Mouse (Mus musculus) embryonic facial prominence, embryonic 14.5 days (tissue): Measurements from ENCODE around the gene Atp11a. TPM values are rescaled to one million over a fixed set of nuclear protein-coding genes. Genes with fewer than 3 reads are reported as not detected.

ENCODE experiments used
- ATAC-seq: fragments of 200-750 bp; cut with Nextera tagmentation; 2 replicates; pipeline ENCODE4 v1.8.0; 2017; ENCODE audit warnings: low read depth, moderate number of reproducible peaks, moderate TSS enrichment
- DNase-seq: peaks from one replicate; pipeline ENCODE4 v3.0.0-alpha.2; 2015; ENCODE audit warnings: low spot score
- H3K27ac ChIP-seq: fragments of 300-500 bp; sonication (generic); replicated peaks from 2 replicates; pipeline ENCODE4 v1.5.1; 2014; ENCODE audit warnings: low read depth, mild to moderate bottlenecking, low read length, moderate library complexity
- H3K27me3 ChIP-seq: fragments of 300-500 bp; sonication (generic); replicated peaks from 2 replicates; pipeline ENCODE4 v1.6.1; 2014; ENCODE audit warnings: low read length; ENCODE audit not compliant: control insufficient read depth, insufficient read depth
- H3K36me3 ChIP-seq: fragments of 300-500 bp; sonication (generic); 2 replicates; pipeline ENCODE4 v1.6.1; 2014; ENCODE audit warnings: low read length, mixed read lengths; ENCODE audit not compliant: control insufficient read depth, insufficient read depth
- H3K4me1 ChIP-seq: fragments of 300-500 bp; sonication (generic); 2 replicates; pipeline ENCODE4 v1.6.1; 2014; ENCODE audit warnings: antibody characterized with exemption, low read length; ENCODE audit not compliant: control insufficient read depth, insufficient read depth
- H3K4me2 ChIP-seq: fragments of 300-500 bp; sonication (generic); 2 replicates; pipeline ENCODE4 v1.6.1; 2014; ENCODE audit warnings: low read depth, mild to moderate bottlenecking, low read length, moderate library complexity, mixed read lengths
- H3K4me3 ChIP-seq: fragments of 300-500 bp; sonication (generic); 2 replicates; pipeline ENCODE4 v1.5.1; 2014; ENCODE audit warnings: low read depth, mild to moderate bottlenecking, low read length
- H3K9ac ChIP-seq: fragments of 300-500 bp; sonication (generic); 2 replicates; pipeline ENCODE4 v1.6.1; 2014; ENCODE audit warnings: low read depth, mild to moderate bottlenecking, low read length, moderate library complexity, mixed read lengths
- H3K9me3 ChIP-seq: fragments of 300-500 bp; sonication (generic); 2 replicates; pipeline ENCODE4 v1.6.1; 2016; ENCODE audit warnings: low read length; ENCODE audit not compliant: control insufficient read depth
- WGBS: fragments of 180-500 bp; shearing (Covaris S2); extraction: QIAGEN DNeasy Blood & Tissue Kit; methylation state at CpG from one replicate; pipeline ENCODE4 v1.1.7; 2014; 5-methylcytosine and 5-hydroxymethylcytosine counted together
- polyA plus RNA-seq: library from polyadenylated mRNA; unstranded; fragments of >200 nt; fragmentation: Nextera tagmentation; extraction: Ambion mirVana; gene quantifications from 2 replicates; pipeline ENCODE4 v1.2.1, GENCODE M21; 2014

The Atp11a gene
- polyA plus RNA-seq, 1 experiment from 2014 or later, result 23.7 TPM

DNA sequence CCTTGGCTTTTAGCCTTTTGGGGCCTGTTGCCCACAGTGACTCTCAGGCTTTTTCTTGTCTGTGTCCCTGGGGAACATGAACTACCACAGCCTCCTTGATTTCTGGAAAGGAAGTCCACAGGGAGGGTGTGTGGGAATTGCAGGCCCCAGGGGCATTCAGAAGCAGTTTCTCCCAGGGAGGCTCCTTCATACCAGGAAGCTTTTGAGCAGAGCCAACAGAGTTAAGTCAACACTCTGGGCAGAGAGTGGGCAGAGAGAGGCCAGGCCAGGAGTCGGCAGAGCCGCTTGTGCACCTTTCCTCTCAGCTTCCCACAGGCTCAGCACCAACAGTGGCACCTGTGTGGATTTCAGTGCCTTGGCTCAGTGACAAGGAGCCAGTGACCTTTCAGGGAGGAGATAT lies 51.2 kb downstream of the Atp11a start:
- WGBS, result 82% methylated on average over 2 of the region's 2 CpGs
- Histone ChIP-seq H3K9ac (no peak overlapping the region), H3K27ac (no peak overlapping the region), H3K36me3 (peaks cover 10% of the 10 kb centered on the region), H3K4me1 (no peaks in the 10 kb centered on the region), H3K4me3 (no peak overlapping the region), H3K4me2 (no peak overlapping the region), H3K27me3 (no peaks in the 10 kb centered on the region), H3K9me3 (no peaks in the 10 kb centered on the region)
- ATAC-seq, result no peak
- no peak for DNase-seq

DNA sequence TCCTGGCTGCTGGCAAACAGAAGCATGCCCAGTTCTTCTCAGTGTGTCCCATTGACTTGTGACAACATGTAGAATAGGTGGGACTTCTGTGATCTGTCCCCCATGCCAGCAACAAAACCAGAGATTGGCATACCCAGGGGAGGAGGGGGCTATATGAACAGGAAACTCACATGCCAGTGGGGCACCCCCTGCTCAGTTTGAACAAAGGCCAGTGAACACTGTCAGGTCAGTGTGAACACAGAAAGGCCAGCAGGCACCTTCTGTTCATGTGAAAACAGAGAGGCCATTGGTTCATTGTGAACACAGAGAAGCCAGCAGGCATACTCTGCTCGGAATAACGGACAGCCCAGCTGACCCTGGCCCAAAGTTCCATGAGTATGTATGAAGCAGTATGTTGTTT lies 52.7 kb downstream of the Atp11a start:
- Histone ChIP-seq H3K27me3 (no peaks in the 10 kb centered on the region), H3K4me3 (no peak overlapping the region), H3K4me1 (no peaks in the 10 kb centered on the region), H3K4me2 (no peak overlapping the region), H3K27ac (no peak overlapping the region), H3K9me3 (no peaks in the 10 kb centered on the region), H3K9ac (no peak overlapping the region), H3K36me3 (peaks cover 15% of the 10 kb centered on the region)
- DNase-seq (no peak), ATAC-seq (no peak)
- 66% methylated on average over 2 of the region's 2 CpGs for WGBS

DNA sequence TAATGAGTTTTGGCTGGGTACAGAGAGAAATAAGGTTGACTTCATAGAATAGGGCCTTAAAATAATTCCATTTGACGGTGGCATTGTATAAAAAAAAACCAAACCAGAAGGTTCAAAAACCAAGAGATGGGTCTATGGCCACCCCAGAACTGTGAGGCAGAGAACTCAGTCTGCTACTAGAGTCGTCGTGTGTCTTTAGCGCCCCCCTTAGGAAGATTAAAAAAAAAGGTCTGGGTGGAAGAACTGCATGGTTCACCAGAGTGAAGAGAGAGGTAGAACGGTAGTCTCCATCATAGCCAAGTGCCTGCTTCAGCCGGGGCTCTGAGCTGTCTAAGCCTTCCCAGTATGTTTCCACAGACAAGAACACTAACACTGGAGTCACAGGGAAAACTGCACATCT lies 54.4 kb downstream of the Atp11a start:
- Histone ChIP-seq H3K36me3 (peaks cover 15% of the 10 kb centered on the region), H3K27ac (no peak overlapping the region), H3K9ac (no peak overlapping the region), H3K4me2 (no peak overlapping the region), H3K4me3 (no peak overlapping the region), H3K27me3 (no peaks in the 10 kb centered on the region), H3K4me1 (no peaks in the 10 kb centered on the region), H3K9me3 (no peaks in the 10 kb centered on the region)
- DNase-seq, result no peak
- WGBS, result 47% methylated on average over 6 of the region's 6 CpGs
- no peak for ATAC-seq

DNA sequence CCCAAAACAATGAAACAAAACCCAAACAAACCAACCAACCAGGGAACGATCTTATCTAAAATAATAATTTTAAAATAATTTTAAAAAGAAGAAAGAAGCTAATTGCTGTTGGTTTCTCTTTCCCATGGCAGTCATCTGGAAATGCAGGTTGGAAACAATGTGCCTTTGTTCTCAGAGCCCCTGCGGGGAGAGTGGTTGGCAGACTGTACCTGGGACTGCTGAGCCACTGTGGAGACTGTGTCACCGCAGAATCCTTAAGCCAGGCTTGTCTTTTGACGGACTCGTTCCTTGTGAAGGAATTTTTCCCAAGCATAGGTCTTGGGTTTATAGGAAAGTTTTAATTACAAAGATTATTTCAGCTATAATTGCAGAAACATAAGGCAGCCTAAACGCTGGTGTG lies 59.6 kb downstream of the Atp11a start:
- Histone ChIP-seq H3K27ac (no peak overlapping the region), H3K36me3 (peaks cover 36% of the 10 kb centered on the region), H3K9ac (no peak overlapping the region), H3K4me1 (no peaks in the 10 kb centered on the region), H3K9me3 (no peaks in the 10 kb centered on the region), H3K4me2 (no peak overlapping the region), H3K4me3 (no peak overlapping the region), H3K27me3 (no peaks in the 10 kb centered on the region)
- ATAC-seq (no peak), DNase-seq (no peak)
- 56% methylated on average over 6 of the region's 6 CpGs for WGBS

DNA sequence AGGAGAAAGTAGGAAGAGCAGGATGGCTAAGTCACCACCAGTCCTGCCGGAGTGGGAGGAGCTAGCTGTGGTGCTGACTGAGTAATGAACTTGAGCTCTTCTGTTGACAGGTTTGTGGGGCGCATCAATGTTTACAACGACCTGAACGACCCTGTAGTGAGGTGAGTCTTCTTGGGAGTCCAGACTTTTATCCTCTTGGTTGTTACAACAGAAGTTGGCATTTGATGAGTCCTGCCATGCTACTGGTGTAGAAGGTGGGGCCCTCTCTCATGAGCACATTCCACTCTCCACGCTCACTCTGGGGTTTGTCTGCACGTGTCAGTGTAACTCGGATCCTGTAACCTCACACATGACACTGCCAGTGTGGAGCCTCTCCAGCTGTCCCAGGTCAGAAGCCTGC lies 66.1 kb downstream of the Atp11a start:
- H3K27me3 ChIP-seq, result no peaks in the 10 kb centered on the region
- H3K27ac ChIP-seq, result no peak overlapping the region
- DNase-seq (no peak), ATAC-seq (no peak; the same call in 1 of the 2 replicates)
- H3K4me2 ChIP-seq, result no peak overlapping the region
- H3K9ac ChIP-seq, result no peak overlapping the region
- no peaks in the 10 kb centered on the region for H3K9me3 ChIP-seq
- H3K4me1 ChIP-seq, result no peaks in the 10 kb centered on the region
- WGBS, result 68% methylated on average over 7 of the region's 7 CpGs
- no peak overlapping the region for H3K4me3 ChIP-seq
- H3K36me3 ChIP-seq, result peaks cover 76% of the 10 kb centered on the region

DNA sequence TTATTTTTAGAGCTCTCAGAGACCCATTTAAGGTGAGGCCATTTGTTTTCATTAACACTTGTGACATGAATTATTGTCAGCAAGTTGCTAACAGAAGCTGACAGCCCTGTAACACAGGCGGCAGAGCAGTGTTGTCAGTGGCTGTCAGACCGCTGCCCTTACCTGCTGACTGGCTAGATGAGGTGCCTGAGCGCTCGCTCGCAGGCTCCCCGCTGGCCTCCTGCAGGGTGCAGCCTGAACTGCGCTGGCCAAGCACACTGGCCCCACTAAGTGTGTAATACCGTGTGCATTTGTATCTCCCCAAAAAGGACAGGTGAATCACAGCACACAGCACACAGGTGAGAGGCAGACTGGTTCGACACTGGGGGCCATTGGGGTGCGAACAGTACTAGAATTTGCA lies 67.7 kb downstream of the Atp11a start:
- DNase-seq (no peak), ATAC-seq (0 out of 2 replicates have a peak, but pooled peaks have one; percentile 21)
- H3K4me2 ChIP-seq, result no peak overlapping the region
- 62% methylated on average over 10 of the region's 10 CpGs for WGBS
- no peaks in the 10 kb centered on the region for H3K27me3 ChIP-seq
- no peaks in the 10 kb centered on the region for H3K4me1 ChIP-seq
- H3K9me3 ChIP-seq, result no peaks in the 10 kb centered on the region
- peaks cover 88% of the 10 kb centered on the region for H3K36me3 ChIP-seq
- no peak overlapping the region for H3K9ac ChIP-seq
- no peak overlapping the region for H3K27ac ChIP-seq
- no peak overlapping the region for H3K4me3 ChIP-seq

DNA sequence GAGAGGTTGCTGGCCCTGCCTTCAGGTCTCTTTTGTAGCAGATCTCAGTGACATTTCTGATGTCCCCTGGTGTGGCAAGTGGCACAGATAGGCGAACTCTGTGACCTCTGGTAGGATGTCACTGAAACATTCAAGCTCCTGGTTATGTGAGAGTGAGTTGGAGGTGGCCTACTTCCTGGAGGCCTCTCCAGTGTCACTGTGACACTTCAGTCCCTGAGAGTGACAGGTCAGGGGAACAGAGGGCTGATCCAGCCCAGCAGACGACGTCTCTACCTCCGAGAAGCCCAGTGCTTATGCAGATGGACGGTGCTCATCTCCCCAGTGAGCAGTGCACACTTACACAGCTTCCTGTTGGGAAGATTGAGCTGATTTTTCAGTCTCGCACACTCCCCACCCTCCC lies 68.4 kb downstream of the Atp11a start:
- peaks cover 88% of the 10 kb centered on the region for H3K36me3 ChIP-seq
- WGBS, result 62% methylated on average over 6 of the region's 6 CpGs
- no peaks in the 10 kb centered on the region for H3K9me3 ChIP-seq
- H3K4me2 ChIP-seq, result no peak overlapping the region
- H3K27ac ChIP-seq, result no peak overlapping the region
- H3K9ac ChIP-seq, result no peak overlapping the region
- H3K4me3 ChIP-seq, result no peak overlapping the region
- no peak for DNase-seq
- H3K4me1 ChIP-seq, result no peaks in the 10 kb centered on the region
- ATAC-seq, result no peak
- no peaks in the 10 kb centered on the region for H3K27me3 ChIP-seq

DNA sequence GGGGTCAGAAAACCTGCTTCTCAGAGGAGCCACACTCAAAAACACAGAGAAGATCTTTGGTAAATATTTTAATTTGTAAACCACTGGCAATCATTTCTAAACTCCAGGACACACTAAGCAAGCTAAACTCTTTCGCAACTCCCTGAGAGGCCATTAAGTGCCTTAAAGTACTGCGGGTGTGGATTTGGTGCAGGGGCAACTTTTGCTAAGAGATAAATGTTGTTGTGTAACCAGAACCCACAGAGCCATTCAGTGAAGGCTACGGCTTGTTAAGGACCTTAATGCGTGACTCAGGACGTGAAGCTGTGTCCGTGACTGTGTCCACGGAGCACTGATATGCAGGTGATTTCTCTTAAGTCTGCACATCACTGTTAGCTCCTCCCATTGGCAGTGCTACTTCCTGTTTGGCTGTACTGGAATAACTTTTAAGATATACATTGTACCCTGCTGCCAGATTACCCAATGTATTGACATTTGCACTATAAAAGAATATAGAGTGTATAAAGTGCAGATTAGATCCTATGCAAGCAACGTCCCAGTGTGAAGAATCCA lies 68.9 kb downstream of the Atp11a start:
- H3K9me3 ChIP-seq, result no peaks in the 10 kb centered on the region
- no peak for DNase-seq
- ATAC-seq, result no peak
- no peak overlapping the region for H3K9ac ChIP-seq
- no peaks in the 10 kb centered on the region for H3K4me1 ChIP-seq
- 82% methylated on average over 8 of the region's 8 CpGs for WGBS
- no peaks in the 10 kb centered on the region for H3K27me3 ChIP-seq
- no peak overlapping the region for H3K27ac ChIP-seq
- H3K4me3 ChIP-seq, result no peak overlapping the region
- no peak overlapping the region for H3K4me2 ChIP-seq
- H3K36me3 ChIP-seq, result peaks cover 89% of the 10 kb centered on the region

DNA sequence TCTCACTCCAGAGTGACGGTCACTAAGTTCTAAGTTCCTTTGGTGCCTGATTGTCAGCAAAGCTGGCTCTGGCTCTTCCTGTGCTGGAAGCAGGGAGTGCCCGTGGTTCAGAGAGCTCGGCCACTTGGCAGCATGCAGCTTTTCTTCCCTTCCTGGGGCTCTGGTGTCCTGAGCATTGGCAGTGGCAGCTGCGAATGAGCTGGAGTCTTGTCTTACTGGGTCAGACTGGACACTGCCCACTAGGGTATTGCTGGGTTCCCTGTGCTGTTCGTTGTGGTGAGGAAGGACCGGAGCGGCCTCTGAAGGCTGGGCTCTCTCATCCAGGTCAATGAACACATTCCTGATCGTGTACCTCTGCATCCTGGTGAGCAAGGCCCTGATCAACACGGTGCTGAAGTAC lies 70.3 kb downstream of the Atp11a start:
- Histone ChIP-seq H3K36me3 (peaks cover 87% of the 10 kb centered on the region), H3K27ac (no peak overlapping the region), H3K4me1 (no peaks in the 10 kb centered on the region), H3K4me3 (no peak overlapping the region), H3K9ac (no peak overlapping the region), H3K9me3 (no peaks in the 10 kb centered on the region), H3K27me3 (no peaks in the 10 kb centered on the region), H3K4me2 (no peak overlapping the region)
- ATAC-seq (no peak), DNase-seq (no peak)
- WGBS, result 80% methylated on average over 9 of the region's 9 CpGs
